Mouse (Mus musculus) lung, adult 2 months (tissue): ENCODE data around the gene Cacna1s.

Source experiments
- CTCF ChIP-seq: fragments of 200-500 bp; IDR thresholded peaks from 2 replicates; pipeline ENCODE4 v1.5.1; 2011; ENCODE audit warnings: mild to moderate bottlenecking, low read length, control low read depth; ENCODE audit not compliant: insufficient read depth
- POLR2A ChIP-seq: fragments of 200-500 bp; IDR thresholded peaks from 2 replicates; pipeline ENCODE4 v1.6.1; 2011; ENCODE audit warnings: low read depth, mild to moderate bottlenecking, control low read depth, low read length, borderline replicate concordance; ENCODE audit errors: extremely low read depth

DNA sequence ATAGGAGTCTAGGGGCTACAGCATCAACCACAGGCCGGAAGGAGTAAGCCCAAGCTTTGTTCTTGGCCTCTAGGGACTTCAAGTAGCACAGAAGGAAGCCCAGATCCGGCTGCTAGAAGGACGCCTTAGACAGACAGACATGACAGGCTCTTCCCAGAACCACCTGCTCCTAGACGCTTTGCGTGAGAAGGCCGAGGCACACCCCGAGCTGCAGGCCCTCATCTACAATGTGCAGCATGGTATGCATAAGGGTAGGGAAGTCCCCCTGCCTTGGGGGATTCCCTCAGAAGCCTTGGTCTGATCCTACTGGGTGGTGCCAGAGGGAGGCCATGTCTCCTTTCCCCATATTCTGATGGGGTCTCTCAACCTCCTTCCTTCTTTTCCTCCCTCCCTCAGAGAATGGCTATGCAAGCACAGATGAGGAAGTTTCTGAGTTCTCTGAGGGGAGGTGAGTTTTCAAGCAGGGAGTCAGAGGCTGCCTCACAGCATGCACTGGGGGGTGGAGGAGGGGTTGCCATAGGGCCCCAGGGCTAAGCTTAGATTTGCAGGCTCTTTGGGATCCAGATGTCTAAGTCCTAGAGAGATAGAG, 108.9 kb downstream of the Cacna1s start:
- TF ChIP-seq POLR2A: no peak
- no peak for TF ChIP-seq CTCF
